Mouse (Mus musculus) heart, postnatal 0 days (tissue): ENCODE results near the gene Aplp2. TPM values are rescaled to one million over a fixed set of nuclear protein-coding genes. Genes with fewer than 3 reads are reported as not detected.
A peak's percentile ranks its signal among the peaks of the same experiment; 100 is the strongest.

Experiments
- ATAC-seq: fragments of 200-750 bp; cut with Nextera tagmentation; 2 replicates; pipeline ENCODE4 v1.8.0; 2017; ENCODE audit warnings: low read depth, moderate number of reproducible peaks, moderate library complexity; ENCODE audit not compliant: insufficient read depth
- DNase-seq: peaks from one replicate; pipeline ENCODE4 v3.0.0-alpha.2; 2016; ENCODE audit warnings: low spot score
- H3K27ac ChIP-seq: fragments of 300-500 bp; sonication (generic); 2 replicates; pipeline ENCODE4 v1.5.1; 2014; ENCODE audit warnings: low read depth, mild to moderate bottlenecking
- H3K27me3 ChIP-seq: fragments of 300-500 bp; sonication (generic); 2 replicates; pipeline ENCODE4 v1.6.1; 2014; ENCODE audit warnings: low read length, mixed read lengths; ENCODE audit not compliant: control insufficient read depth, insufficient read depth
- H3K36me3 ChIP-seq: fragments of 300-500 bp; sonication (generic); replicated peaks from 2 replicates; pipeline ENCODE4 v1.6.1; 2014; ENCODE audit warnings: low read length, mixed read lengths; ENCODE audit not compliant: control insufficient read depth, insufficient read depth
- H3K4me1 ChIP-seq: fragments of 300-500 bp; sonication (generic); 2 replicates; pipeline ENCODE4 v1.6.1; 2014; ENCODE audit warnings: antibody characterized with exemption; ENCODE audit not compliant: control insufficient read depth, insufficient read depth
- H3K4me2 ChIP-seq: fragments of 300-500 bp; sonication (generic); 2 replicates; pipeline ENCODE4 v1.6.1; 2014; ENCODE audit warnings: low read depth, mild to moderate bottlenecking, low read length, moderate library complexity
- H3K4me3 ChIP-seq: fragments of 300-500 bp; sonication (generic); 2 replicates; pipeline ENCODE4 v1.5.1; 2014; ENCODE audit warnings: low read depth, low read length
- H3K9ac ChIP-seq: fragments of 300-500 bp; sonication (generic); replicated peaks from 2 replicates; pipeline ENCODE4 v1.6.1; 2014; ENCODE audit warnings: low read depth, low read length, mixed read lengths
- H3K9me3 ChIP-seq: fragments of 300-500 bp; sonication (generic); replicated peaks from 2 replicates; pipeline ENCODE4 v1.6.1; 2016; ENCODE audit warnings: low read length; ENCODE audit not compliant: control insufficient read depth
- CTCF ChIP-seq: IDR thresholded peaks from 2 replicates; pipeline ENCODE4 v1.5.1; 2016; ENCODE audit warnings: antibody characterized with exemption, control low read depth, low read depth
- EP300 ChIP-seq: IDR thresholded peaks from 2 replicates; pipeline ENCODE4 v1.6.1; 2016; ENCODE audit warnings: antibody characterized with exemption, low read depth
- WGBS: fragments of 180-500 bp; shearing (Covaris S2); extraction: QIAGEN DNeasy Blood & Tissue Kit; methylation state at CpG from one replicate; pipeline ENCODE4 v1.1.7; 2014; 5-methylcytosine and 5-hydroxymethylcytosine counted together
- polyA plus RNA-seq: library from polyadenylated mRNA; unstranded; fragments of >200 nt; fragmentation: Nextera tagmentation; extraction: Ambion mirVana; gene quantifications from 2 replicates; pipeline ENCODE4 v1.2.1, GENCODE M21; 2015
- total RNA-seq: library from RNA; depleted of rRNA; stranded (reverse); fragments of >200 nt; gene quantifications from 2 replicates; pipeline ENCODE4 v1.2.3, GENCODE M21; 2014; ENCODE audit warnings: low replicate concordance

The Aplp2 gene
- total and polyA plus RNA-seq, 2 experiments from 2014 or later: 305 to 312 TPM

DNA sequence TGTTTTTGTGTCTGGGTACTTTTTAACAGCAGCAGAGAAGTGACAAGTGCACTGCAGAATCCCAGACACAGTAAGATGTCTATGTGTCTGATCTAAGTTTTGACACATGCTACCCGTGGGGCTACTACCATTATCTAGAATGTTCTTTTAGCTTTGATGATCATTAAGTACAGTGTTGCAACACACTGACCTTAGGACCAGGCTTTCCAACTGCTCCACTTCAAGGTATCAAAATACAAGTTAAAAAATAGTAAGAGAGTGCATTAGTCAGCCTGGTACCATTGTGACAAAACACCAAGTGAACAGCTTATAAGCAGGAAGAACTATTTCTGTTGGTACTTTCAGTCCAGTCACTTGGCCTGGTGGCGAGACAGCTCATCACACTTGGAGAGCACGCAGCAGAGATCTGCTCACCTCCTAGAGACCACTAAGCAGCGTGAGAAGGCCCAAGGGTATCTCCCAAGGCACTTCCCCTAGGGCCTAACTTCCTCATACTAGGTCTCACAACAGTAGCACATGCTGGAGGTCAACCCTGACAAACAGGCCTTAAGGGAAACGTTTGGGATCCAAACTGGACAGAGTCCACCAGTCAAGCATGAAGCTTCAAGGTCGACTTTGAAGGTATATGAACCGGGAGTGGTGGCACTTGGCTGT is 66.2 kb downstream of the Aplp2 start:
- Histone ChIP-seq H3K9me3 (no peaks in the 10 kb centered on the region), H3K36me3 (peaks cover 22% of the 10 kb centered on the region), H3K27me3 (no peaks in the 10 kb centered on the region), H3K27ac (peak overlapping the region; percentile 20; the same call in 1 of the 2 replicates), H3K4me1 (peaks cover 3% of the 10 kb centered on the region; the same call in 1 of the 2 replicates), H3K9ac (no peak overlapping the region), H3K4me2 (no peak overlapping the region), H3K4me3 (no peak overlapping the region)
- TF ChIP-seq EP300 (no peak), CTCF (no peak)
- WGBS: 48% methylated on average over 7 of the region's 7 CpGs
- no peak for ATAC-seq
- DNase-seq: no peak

GRCm38 (mm10) chr9:31142924-31143323 is 68.7 kb downstream of the Aplp2 start:
- no peak overlapping the region for H3K4me3 ChIP-seq
- no peak for TF ChIP-seq EP300
- no peak for TF ChIP-seq CTCF
- DNase-seq (no peak), ATAC-seq (no peak)
- H3K4me2 ChIP-seq: no peak overlapping the region
- 48% methylated on average over 1 of the region's 1 CpGs for WGBS
- no peak overlapping the region for H3K27ac ChIP-seq
- peaks cover 3% of the 10 kb centered on the region; the same call in 1 of the 2 replicates for H3K4me1 ChIP-seq
- no peak overlapping the region for H3K9ac ChIP-seq
- H3K36me3 ChIP-seq: no peaks in the 10 kb centered on the region
- no peaks in the 10 kb centered on the region for H3K9me3 ChIP-seq
- H3K27me3 ChIP-seq: no peaks in the 10 kb centered on the region

GRCm38 (mm10) chr9:31133131-31133530 is 78.5 kb downstream of the Aplp2 start:
- 65% methylated on average over 5 of the region's 5 CpGs for WGBS

DNA sequence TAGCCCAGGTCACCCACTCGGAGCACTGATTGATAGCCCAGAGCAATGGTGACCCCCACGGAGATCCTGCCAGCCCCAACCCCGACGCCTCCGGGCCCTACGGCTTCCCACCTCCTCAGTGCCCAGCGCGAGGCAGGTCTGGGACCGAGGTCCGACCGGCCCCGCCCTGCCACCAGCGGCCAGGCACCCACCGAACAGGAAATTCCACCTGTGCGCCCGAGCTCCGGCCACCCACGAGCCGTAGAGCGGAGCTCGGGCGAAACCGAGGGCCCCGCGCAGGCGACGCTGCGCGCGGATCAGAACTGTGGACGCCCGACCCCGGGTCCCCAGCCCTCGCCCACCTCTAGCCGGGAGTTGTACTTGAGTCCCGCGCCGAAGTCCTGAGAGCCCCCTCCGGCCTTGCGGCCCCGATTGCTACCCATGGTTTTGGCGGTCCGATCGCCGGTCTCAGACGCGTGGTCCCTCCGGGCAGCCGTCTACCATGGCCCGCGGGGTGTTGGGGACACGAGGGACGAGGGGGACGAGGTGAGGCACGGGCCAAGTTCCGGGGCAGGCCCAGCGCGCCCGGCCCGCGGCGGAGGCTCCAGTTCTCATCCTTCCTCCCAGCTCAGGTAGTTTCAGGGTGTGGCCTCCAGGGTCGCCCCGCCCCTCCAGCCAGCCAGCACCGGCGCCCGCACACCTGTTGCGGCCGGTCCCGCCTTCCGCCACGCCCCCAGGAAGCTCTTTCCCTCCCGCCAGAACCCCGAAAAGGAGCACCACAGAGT is 80.2 kb downstream of the Aplp2 start, which contains the start of gene St14:
Gene St14 (minus strand): TSS at position 649 of the 764 bp plus-strand sequence.
- under 1% methylated on average over 67 of the region's 74 CpGs for WGBS
- TF ChIP-seq EP300 (no peak), CTCF (no peak)
- Histone ChIP-seq H3K4me3 (peak within 1 kb of the TSS; percentile 48), H3K4me2 (peak within 1 kb of the TSS; percentile 84), H3K4me1 (peaks cover 11% of the 10 kb centered on the region; the same call in 1 of the 2 replicates), H3K36me3 (no peaks in the 10 kb centered on the region), H3K9ac (peak within 1 kb of the TSS; percentile 43), H3K27me3 (peaks cover 57% of the 10 kb centered on the region), H3K27ac (no peak within 1 kb of the TSS), H3K9me3 (no peaks in the 10 kb centered on the region)
- DNase-seq (no peak), ATAC-seq (peak; percentile 34; the same call in 1 of the 2 replicates)

More at GRCm38 (mm10) chr9:31133131-31133530, 78.5 kb downstream of the Aplp2 start:
- H3K27ac ChIP-seq: no peak overlapping the region
- no peaks in the 10 kb centered on the region for H3K36me3 ChIP-seq
- H3K27me3 ChIP-seq: peaks cover 57% of the 10 kb centered on the region
- no peak overlapping the region for H3K4me2 ChIP-seq
- no peak for TF ChIP-seq EP300
- TF ChIP-seq CTCF: no peak
- H3K9me3 ChIP-seq: no peaks in the 10 kb centered on the region
- H3K9ac ChIP-seq: no peak overlapping the region
- H3K4me3 ChIP-seq: no peak overlapping the region
- ATAC-seq: no peak
- H3K4me1 ChIP-seq: peaks cover 11% of the 10 kb centered on the region; the same call in 1 of the 2 replicates
- no peak for DNase-seq

- Histone ChIP-seq H3K27ac (no peak overlapping the region), H3K4me1 (peaks cover 11% of the 10 kb centered on the region; the same call in 1 of the 2 replicates), H3K9ac (0 out of 2 replicates have a peak overlapping the region, but pooled peaks have one; percentile 43), H3K36me3 (no peaks in the 10 kb centered on the region), H3K9me3 (no peaks in the 10 kb centered on the region), H3K4me2 (peak overlapping the region; percentile 84), H3K4me3 (peak overlapping the region; percentile 48), H3K27me3 (peaks cover 57% of the 10 kb centered on the region)
- DNase-seq (peak; percentile 25), ATAC-seq (peak; percentile 47; the same call in 1 of the 2 replicates)
- TF ChIP-seq EP300 (no peak), CTCF (no peak)
- WGBS: 12% methylated on average over 26 of the region's 26 CpGs
These were observed 81.0 kb downstream of the Aplp2 start for GRCm38 (mm10) chr9:31130357-31131204.
